Mouse (Mus musculus): ENCODE data around the gene Gpr153. TPM values are rescaled to one million over a fixed set of nuclear protein-coding genes. Genes with fewer than 3 reads are reported as not detected.

Gpr153 gene
- total and polyA plus RNA-seq, 3 experiments, result 0.08 TPM; not detected in 2

DNA sequence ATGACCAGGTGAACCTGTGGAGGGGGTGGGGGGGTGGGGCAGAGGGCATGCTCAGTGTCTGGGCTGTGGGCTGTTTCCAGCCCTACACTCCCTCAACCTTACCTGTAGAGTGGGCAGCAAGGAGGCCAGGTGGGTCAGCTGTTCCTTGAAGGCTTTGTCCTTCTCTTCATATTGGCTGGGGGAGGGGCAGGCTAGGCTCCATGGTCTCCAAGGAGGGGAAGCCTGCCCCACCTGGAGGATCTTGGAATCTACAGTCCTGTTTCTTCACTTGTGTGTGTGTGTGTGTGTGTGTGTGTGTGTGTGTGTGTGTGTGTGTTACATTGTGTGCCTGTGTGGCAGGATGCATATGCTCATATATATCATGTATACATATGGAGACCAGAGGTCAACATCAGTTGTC, 39.9 kb downstream of the Gpr153 start:
- no peaks in the 10 kb centered on the region for H3K36me3 ChIP-seq (ENCODE audit: control insufficient read depth in 1 of 2, insufficient read depth in 2 of 2, low read length in 2 of 2)
- no peak overlapping the region for H3K4me3 ChIP-seq (ENCODE audit: control insufficient read depth in 1 of 2, insufficient read depth in 1 of 2, low read depth in 2 of 2, low read length in 2 of 2)
- peak in 1 of 3 experiments; percentile 13; a peak in 1 of 6 replicates for TF ChIP-seq CTCF (IDR thresholded peaks at IDR 0.05 in 2 of 3, conservative IDR thresholded peaks at IDR 0.05 in 1 of 3; ENCODE audit: control insufficient read depth in 1 of 3, insufficient read depth in 1 of 3, low read depth in 2 of 3, low read length in 3 of 3, poor library complexity in 1 of 3, severe bottlenecking in 1 of 3)
- TF ChIP-seq ETS1 (IDR thresholded peaks at IDR 0.05; ENCODE audit: low read depth, low read length), result no peak
- no peaks in the 10 kb centered on the region for H3K9me3 ChIP-seq (replicated peaks; ENCODE audit: insufficient read depth, low read length)
- H3K9ac ChIP-seq (ENCODE audit: control insufficient read depth, low read depth, low read length, poor library complexity, severe bottlenecking), result no peak overlapping the region
- H3K27ac ChIP-seq (ENCODE audit: control insufficient read depth, low read depth, low read length), result no peak overlapping the region
- no peaks in the 10 kb centered on the region for H3K4me1 ChIP-seq (ENCODE audit: control insufficient read depth in 1 of 2, insufficient read depth in 2 of 2, low read length in 2 of 2)
- DNase-seq (ENCODE audit: low read depth, low spot score), result no peak
- no peaks in the 10 kb centered on the region for H3K27me3 ChIP-seq (ENCODE audit: control insufficient read depth in 1 of 2, insufficient read depth in 2 of 2, low read length in 2 of 2)
- no peaks in the 10 kb centered on the region for H3K79me2 ChIP-seq (ENCODE audit: control insufficient read depth, insufficient read depth, low read length, poor library complexity)

GRCm38 (mm10) chr4:152315498-152316213, 41.6 kb downstream of the Gpr153 start:
- no peaks in the 10 kb centered on the region for H3K4me1 ChIP-seq (ENCODE audit: control insufficient read depth in 1 of 2, insufficient read depth in 2 of 2, low read length in 2 of 2)

GRCm38 (mm10) chr4:152317631-152318033, 43.6 kb downstream of the Gpr153 start:
- no peak overlapping the region for H3K4me3 ChIP-seq (ENCODE audit: control insufficient read depth in 1 of 2, insufficient read depth in 1 of 2, low read depth in 2 of 2, low read length in 2 of 2)
- no peaks in the 10 kb centered on the region for H3K9me3 ChIP-seq (replicated peaks; ENCODE audit: insufficient read depth, low read length)
- TF ChIP-seq MAFK (IDR thresholded peaks at IDR 0.05; ENCODE audit: borderline replicate concordance, low read depth, low read length), result no peak
- TF ChIP-seq CHD1 (IDR thresholded peaks at IDR 0.05; ENCODE audit: low read depth, low read length), result no peak
- TF ChIP-seq POLR2AphosphoS2 (IDR thresholded peaks at IDR 0.05; ENCODE audit: low read length), result no peak
- TF ChIP-seq KAT2A (conservative IDR thresholded peaks at IDR 0.05; ENCODE audit: low read depth, low read length), result no peak
- TF ChIP-seq SMC3 (IDR thresholded peaks at IDR 0.05; ENCODE audit: low read depth, low read length), result no peak
- no peak for TF ChIP-seq ZC3H11A (IDR thresholded peaks at IDR 0.05; ENCODE audit: low read depth, low read length)
- TF ChIP-seq EP300 (IDR thresholded peaks at IDR 0.05; ENCODE audit: low read depth in 1 of 2, low read length in 2 of 2), result no peak
- TF ChIP-seq HCFC1 (IDR thresholded peaks at IDR 0.05; ENCODE audit: low read depth, low read length), result no peak
- no peak for TF ChIP-seq CTCF (IDR thresholded peaks at IDR 0.05 in 2 of 3, conservative IDR thresholded peaks at IDR 0.05 in 1 of 3; ENCODE audit: control insufficient read depth in 1 of 3, insufficient read depth in 1 of 3, low read depth in 2 of 3, low read length in 3 of 3, poor library complexity in 1 of 3, severe bottlenecking in 1 of 3)
- TF ChIP-seq UBTF (IDR thresholded peaks at IDR 0.05; ENCODE audit: borderline replicate concordance, insufficient read depth, low read depth, low read length), result no peak
- TF ChIP-seq POLR2A (IDR thresholded peaks at IDR 0.05; ENCODE audit: control insufficient read depth in 1 of 2, insufficient read depth in 1 of 2, low read depth in 1 of 2, low read length in 2 of 2, poor library complexity in 1 of 2), result no peak
- no peak for TF ChIP-seq SIN3A (IDR thresholded peaks at IDR 0.05; ENCODE audit: low read length)
- TF ChIP-seq USF1 (IDR thresholded peaks at IDR 0.05; ENCODE audit: low read depth, low read length), result no peak
- TF ChIP-seq MAZ (IDR thresholded peaks at IDR 0.05; ENCODE audit: low read depth, low read length), result no peak
- no peak for TF ChIP-seq USF2 (IDR thresholded peaks at IDR 0.05; ENCODE audit: borderline replicate concordance in 1 of 2, insufficient read depth in 1 of 2, low read depth in 1 of 2, low read length in 2 of 2)
- TF ChIP-seq MAX (IDR thresholded peaks at IDR 0.05; ENCODE audit: low read length), result no peak
- TF ChIP-seq TAL1 (IDR thresholded peaks at IDR 0.05; ENCODE audit: low read length), result no peak
- no peak for TF ChIP-seq NELFE (IDR thresholded peaks at IDR 0.05; ENCODE audit: low read depth, low read length)
- TF ChIP-seq ETS1 (IDR thresholded peaks at IDR 0.05; ENCODE audit: low read depth, low read length), result no peak
- H3K4me1 ChIP-seq (ENCODE audit: control insufficient read depth in 1 of 2, insufficient read depth in 2 of 2, low read length in 2 of 2), result no peaks in the 10 kb centered on the region
- no peaks in the 10 kb centered on the region for H3K27me3 ChIP-seq (ENCODE audit: control insufficient read depth in 1 of 2, insufficient read depth in 2 of 2, low read length in 2 of 2)
- H3K79me2 ChIP-seq (ENCODE audit: control insufficient read depth, insufficient read depth, low read length, poor library complexity), result no peaks in the 10 kb centered on the region
- H3K36me3 ChIP-seq (ENCODE audit: control insufficient read depth in 1 of 2, insufficient read depth in 2 of 2, low read length in 2 of 2), result no peaks in the 10 kb centered on the region
- no peak overlapping the region for H3K27ac ChIP-seq (ENCODE audit: control insufficient read depth, low read depth, low read length)
- H3K9ac ChIP-seq (ENCODE audit: control insufficient read depth, low read depth, low read length, poor library complexity, severe bottlenecking), result no peak overlapping the region
- DNase-seq (ENCODE audit: low read depth, low spot score), result no peak

More at GRCm38 (mm10) chr4:152315498-152316213, 41.6 kb downstream of the Gpr153 start:
- Histone ChIP-seq H3K36me3 (ENCODE audit: control insufficient read depth in 1 of 2, insufficient read depth in 2 of 2, low read length in 2 of 2) (no peaks in the 10 kb centered on the region), H3K79me2 (ENCODE audit: control insufficient read depth, insufficient read depth, low read length, poor library complexity) (no peaks in the 10 kb centered on the region), H3K4me3 (ENCODE audit: control insufficient read depth in 1 of 2, insufficient read depth in 1 of 2, low read depth in 2 of 2, low read length in 2 of 2) (no peak overlapping the region), H3K27ac (ENCODE audit: control insufficient read depth, low read depth, low read length) (no peak overlapping the region), H3K27me3 (ENCODE audit: control insufficient read depth in 1 of 2, insufficient read depth in 2 of 2, low read length in 2 of 2) (no peaks in the 10 kb centered on the region), H3K9me3 (replicated peaks; ENCODE audit: insufficient read depth, low read length) (no peaks in the 10 kb centered on the region), H3K9ac (ENCODE audit: control insufficient read depth, low read depth, low read length, poor library complexity, severe bottlenecking) (no peak overlapping the region)
- TF ChIP-seq TCF12 (IDR thresholded peaks at IDR 0.05; ENCODE audit: low read depth, low read length), result no peak
- TF ChIP-seq ZC3H11A (IDR thresholded peaks at IDR 0.05; ENCODE audit: low read depth, low read length), result no peak
- no peak for TF ChIP-seq SMC3 (IDR thresholded peaks at IDR 0.05; ENCODE audit: low read depth, low read length)
- TF ChIP-seq E2F4 (IDR thresholded peaks at IDR 0.05; ENCODE audit: borderline replicate concordance, low read depth, low read length), result no peak
- no peak for TF ChIP-seq GABPA (IDR thresholded peaks at IDR 0.05; ENCODE audit: low read depth, low read length)
- no peak for DNase-seq (ENCODE audit: low read depth, low spot score)

Data from MEL (cell line).